Comparison of ENCODE assay signal across 8 mouse cellular contexts in genomic region chr7:89940571-89941463, GRCm38 (mm10). TPM values are rescaled to one million over a fixed set of nuclear protein-coding genes. Genes with fewer than 3 reads are reported as not detected.
DNase-seq lines count a peak whose midpoint lies in the region; ATAC-seq lines count a peak whose summit lies in the region.

Hikeshi (minus strand) TSS chr7:89941204.

- intact Hi-C loops in gastrocnemius, postnatal 14 days (cut with DNase I; ENCODE audit: low total_unique reads), result no loop called here
- intact Hi-C loops in left cerebral cortex, postnatal 10 days (cut with DNase I), result no loop called here

- DNase-seq in adrenal gland, adult (ENCODE audit: inconsistent age in 2 of 2, low spot score in 1 of 2), result peak; percentile 94 to 98
- peak; percentile 100 for DNase-seq in embryo, embryonic 10.5 days (ENCODE audit: low spot score)
- peak; percentile 93 for DNase-seq in gastrocnemius, postnatal 14 days
- peak; percentile 96 to 97 for DNase-seq in left cerebral cortex, postnatal 10 days (ENCODE audit: extremely low spot score in 1 of 2, low spot score in 2 of 2)
- DNase-seq in right cerebral cortex, postnatal 25 days, result peak; percentile 89
- DNase-seq in urinary bladder, postnatal 4 days (ENCODE audit: low spot score in 2 of 2), result peak; percentile 83 to 92

- ATAC-seq in inflammation-experienced regulatory T-cells, adult 6 months, result peak; percentile 99
- peak; percentile 100 for ATAC-seq in megakaryocyte-erythroid progenitor cell, adult 5-6 weeks (replicated peaks; ENCODE audit: low FRiP score, low TSS enrichment, poor library complexity, severe bottlenecking)

RNA-seq across cellular contexts. Expression of gene Hikeshi, which starts in this region (rescaled TPM):
- 10 to 100 TPM; 78.7 to 78.9 TPM for total RNA-seq in gastrocnemius, postnatal 14 days (2021)
- polyA plus RNA-seq in inflammation-experienced regulatory T-cells, adult 6 months (2017; shearing (Covaris generic)), result 100 to 1,000 TPM in 1 of 3 experiments, 10 to 100 TPM in 2; 67.1 to 106 (median 76.4) TPM
- total RNA-seq in left cerebral cortex, postnatal 10 days (2021), result 10 to 100 TPM; 76.8 to 94.9 TPM
- total RNA-seq in megakaryocyte-erythroid progenitor cell, adult 5-6 weeks (2014; fragmentation: Nextera tagmentation), result 78.2 and 103 TPM in 2 replicates
- 129 and 134 TPM in 2 replicates for total RNA-seq in megakaryocyte-erythroid progenitor cell, adult 5-6 weeks (2017)

Comparison
In these comparisons a context has a peak if more than half of its experiments do, and no peak if none do; other contexts are left out.
1. Peak in every context shown above with its lines: DNase-seq and ATAC-seq.